Mouse (Mus musculus) neural tube, embryonic 13.5 days (tissue): ENCODE measurements around the gene Pgm2. TPM values are rescaled to one million over a fixed set of nuclear protein-coding genes. Genes with fewer than 3 reads are reported as not detected.
A peak's percentile ranks its signal among the peaks of the same experiment; 100 is the strongest.

ENCODE experiments used
- ATAC-seq: fragments of 200-750 bp; cut with Nextera tagmentation; 2 replicates; pipeline ENCODE4 v1.8.0; 2017; ENCODE audit warnings: low read depth, mild to moderate bottlenecking, moderate TSS enrichment, moderate library complexity
- H3K27ac ChIP-seq: fragments of 300-500 bp; sonication (generic); replicated peaks from 2 replicates; pipeline ENCODE4 v1.5.1; 2015; ENCODE audit warnings: moderate library complexity, mild to moderate bottlenecking, inconsistent platforms
- H3K27me3 ChIP-seq: fragments of 300-500 bp; sonication (generic); 2 replicates; pipeline ENCODE4 v1.6.1; 2015; ENCODE audit warnings: mild to moderate bottlenecking, inconsistent platforms
- H3K36me3 ChIP-seq: fragments of 300-500 bp; sonication (generic); 2 replicates; pipeline ENCODE4 v1.6.1; 2015; ENCODE audit warnings: mild to moderate bottlenecking, inconsistent platforms
- H3K4me1 ChIP-seq: fragments of 300-500 bp; sonication (generic); replicated peaks from 2 replicates; pipeline ENCODE4 v1.6.1; 2015; ENCODE audit warnings: inconsistent platforms
- H3K4me2 ChIP-seq: fragments of 300-500 bp; sonication (generic); 2 replicates; pipeline ENCODE4 v1.6.1; 2015; ENCODE audit warnings: inconsistent platforms, mild to moderate bottlenecking, moderate library complexity
- H3K4me3 ChIP-seq: fragments of 300-500 bp; sonication (generic); 2 replicates; pipeline ENCODE4 v1.5.1; 2015; ENCODE audit warnings: mild to moderate bottlenecking, inconsistent platforms
- H3K9ac ChIP-seq: fragments of 300-500 bp; sonication (generic); 2 replicates; pipeline ENCODE4 v1.6.1; 2015; ENCODE audit warnings: moderate library complexity, mild to moderate bottlenecking, inconsistent platforms
- H3K9me3 ChIP-seq: fragments of 300-500 bp; sonication (generic); 2 replicates; pipeline ENCODE4 v1.6.1; 2016; ENCODE audit warnings: inconsistent platforms
- WGBS: fragments of 180-500 bp; shearing (Covaris S2); methylation state at CpG from one replicate; pipeline ENCODE4 v1.1.7; 2015; 5-methylcytosine and 5-hydroxymethylcytosine counted together
- polyA plus RNA-seq: library from polyadenylated mRNA; unstranded; fragments of >200 nt; fragmentation: Nextera tagmentation; extraction: Ambion mirVana; gene quantifications from 2 replicates; pipeline ENCODE4 v1.2.1, GENCODE M21; 2015

Pgm2 gene
- polyA plus RNA-seq, 1 experiment from 2014 or later = 25.6 TPM

DNA sequence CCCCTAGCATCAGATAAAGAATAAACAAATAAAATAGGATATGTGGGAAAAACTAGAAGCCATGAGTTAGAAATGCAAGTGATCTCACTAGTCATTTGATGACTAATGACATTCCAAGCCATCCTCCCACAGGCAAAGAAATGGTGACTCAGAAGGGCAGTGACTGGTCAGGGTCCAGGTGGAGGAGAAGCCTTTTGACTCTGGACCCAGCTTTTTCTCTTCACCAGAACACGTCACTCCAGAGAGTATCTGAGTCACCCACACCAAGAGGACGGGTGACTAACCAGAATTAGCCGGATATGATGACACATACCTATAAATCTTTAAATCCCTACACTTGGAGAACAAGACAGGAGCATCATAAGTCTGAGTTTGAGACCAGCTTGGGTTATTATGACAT, 19.6 kb downstream of the Pgm2 start:
- 87% methylated on average over 3 of the region's 3 CpGs for WGBS
- peaks cover 93% of the 10 kb centered on the region for H3K36me3 ChIP-seq
- H3K27ac ChIP-seq = no peak overlapping the region
- H3K4me1 ChIP-seq = no peaks in the 10 kb centered on the region
- no peak for ATAC-seq
- H3K27me3 ChIP-seq = no peaks in the 10 kb centered on the region
- peaks cover 16% of the 10 kb centered on the region; the same call in 1 of the 2 replicates for H3K9me3 ChIP-seq
- H3K4me2 ChIP-seq = no peak overlapping the region
- no peak overlapping the region for H3K4me3 ChIP-seq
- no peak overlapping the region for H3K9ac ChIP-seq

DNA sequence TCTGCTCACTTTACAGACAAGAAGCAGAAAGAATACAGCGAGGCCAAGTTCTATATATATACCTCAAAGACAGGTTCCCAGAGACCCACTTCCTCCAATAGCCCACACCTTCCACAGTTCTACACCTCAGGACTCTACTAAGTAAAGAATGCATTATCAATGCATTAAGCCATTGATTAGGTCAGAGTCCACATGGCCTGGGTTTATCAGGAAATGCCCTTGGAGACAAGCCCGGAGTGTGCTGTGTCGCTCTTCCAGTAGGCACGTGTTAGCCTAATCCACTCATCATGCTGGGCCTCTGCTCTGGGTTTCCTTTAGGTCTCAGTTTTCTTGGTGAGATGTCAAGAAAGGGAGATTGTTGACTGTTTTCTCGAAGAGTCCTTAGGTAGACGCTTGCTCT, 21.5 kb downstream of the Pgm2 start:
- 96% methylated on average over 6 of the region's 6 CpGs for WGBS
- H3K27ac ChIP-seq = no peak overlapping the region
- H3K4me3 ChIP-seq = no peak overlapping the region
- H3K9ac ChIP-seq = no peak overlapping the region
- H3K9me3 ChIP-seq = peaks cover 16% of the 10 kb centered on the region; the same call in 1 of the 2 replicates
- H3K36me3 ChIP-seq = peaks cover 79% of the 10 kb centered on the region
- H3K4me1 ChIP-seq = no peaks in the 10 kb centered on the region
- no peak overlapping the region for H3K4me2 ChIP-seq
- H3K27me3 ChIP-seq = no peaks in the 10 kb centered on the region
- no peak for ATAC-seq

GRCm38 (mm10) chr5:64117191-64117590, 24.4 kb downstream of the Pgm2 start:
- no peaks in the 10 kb centered on the region for H3K27me3 ChIP-seq
- no peak overlapping the region for H3K9ac ChIP-seq
- peaks cover 16% of the 10 kb centered on the region; the same call in 1 of the 2 replicates for H3K9me3 ChIP-seq
- no peaks in the 10 kb centered on the region for H3K4me1 ChIP-seq
- H3K27ac ChIP-seq = no peak overlapping the region
- H3K36me3 ChIP-seq = peaks cover 52% of the 10 kb centered on the region
- no peak for ATAC-seq
- no peak overlapping the region for H3K4me3 ChIP-seq
- 48% methylated on average over 1 of the region's 1 CpGs for WGBS
- H3K4me2 ChIP-seq = no peak overlapping the region

DNA sequence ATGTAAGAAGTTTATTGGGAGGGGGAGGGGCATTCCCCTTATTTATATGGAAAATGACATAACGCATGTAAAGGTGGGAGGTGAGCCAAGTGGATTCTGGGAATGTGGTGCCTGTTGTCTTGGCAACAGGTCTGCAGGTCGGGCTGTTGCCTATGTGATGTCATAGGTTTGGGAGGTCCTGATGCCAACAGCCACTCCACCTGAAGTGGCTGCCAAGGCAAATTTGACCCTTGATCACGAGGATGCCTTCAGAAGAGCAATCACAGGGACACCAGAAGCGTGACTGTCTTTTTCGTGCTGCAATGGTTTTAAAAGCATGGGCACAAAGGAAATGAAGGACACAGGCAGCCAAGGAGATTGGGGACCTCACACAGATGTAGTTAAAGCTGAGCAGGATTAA, 33.0 kb downstream of the Pgm2 start:
- H3K9me3 ChIP-seq = no peaks in the 10 kb centered on the region
- H3K4me2 ChIP-seq = no peak overlapping the region
- WGBS = 71% methylated on average over 5 of the region's 5 CpGs
- no peak overlapping the region for H3K4me3 ChIP-seq
- no peaks in the 10 kb centered on the region for H3K27me3 ChIP-seq
- ATAC-seq = no peak
- peaks cover 22% of the 10 kb centered on the region for H3K36me3 ChIP-seq
- H3K4me1 ChIP-seq = no peaks in the 10 kb centered on the region
- H3K27ac ChIP-seq = no peak overlapping the region
- H3K9ac ChIP-seq = no peak overlapping the region

- no peaks in the 10 kb centered on the region for H3K9me3 ChIP-seq
- peaks cover 9% of the 10 kb centered on the region for H3K4me1 ChIP-seq
- H3K4me3 ChIP-seq = no peak overlapping the region
- 0 out of 2 replicates have a peak overlapping the region, but pooled peaks have one; percentile 46 for H3K27ac ChIP-seq
- H3K27me3 ChIP-seq = no peaks in the 10 kb centered on the region
- WGBS = 62% methylated on average over 5 of the region's 5 CpGs
- peak; percentile 54; the same call in 1 of the 2 replicates for ATAC-seq
- peaks cover 21% of the 10 kb centered on the region for H3K36me3 ChIP-seq
- no peak overlapping the region for H3K4me2 ChIP-seq
- no peak overlapping the region for H3K9ac ChIP-seq
These were observed 38.8 kb downstream of the Pgm2 start for GRCm38 (mm10) chr5:64131550-64131949.

DNA sequence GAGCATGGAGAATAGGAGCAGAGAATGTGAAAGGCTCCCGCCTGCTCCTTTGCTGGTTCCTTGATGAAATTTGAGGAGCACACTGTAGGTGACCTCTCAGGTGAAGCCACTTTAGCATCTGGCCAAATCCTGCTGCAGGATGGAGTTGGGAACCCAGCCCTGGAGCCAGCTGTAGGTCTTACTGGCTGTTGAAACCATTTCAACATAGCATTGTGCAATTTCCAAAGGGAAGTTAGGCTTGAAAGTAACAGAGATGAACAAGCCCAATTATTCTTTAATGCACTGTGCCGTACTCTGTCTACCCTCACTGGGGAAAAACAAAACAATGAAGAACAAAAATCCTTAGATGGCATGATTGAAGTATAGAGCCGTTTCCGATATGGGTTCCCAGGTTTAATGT, 41.2 kb downstream of the Pgm2 start:
- Histone ChIP-seq H3K36me3 (peaks cover 3% of the 10 kb centered on the region; the same call in 1 of the 2 replicates), H3K4me3 (no peak overlapping the region), H3K27ac (no peak overlapping the region), H3K9me3 (no peaks in the 10 kb centered on the region), H3K4me1 (peaks cover 9% of the 10 kb centered on the region), H3K4me2 (no peak overlapping the region), H3K27me3 (no peaks in the 10 kb centered on the region), H3K9ac (no peak overlapping the region)
- WGBS = 90% methylated on average over 4 of the region's 4 CpGs
- no peak for ATAC-seq

DNA sequence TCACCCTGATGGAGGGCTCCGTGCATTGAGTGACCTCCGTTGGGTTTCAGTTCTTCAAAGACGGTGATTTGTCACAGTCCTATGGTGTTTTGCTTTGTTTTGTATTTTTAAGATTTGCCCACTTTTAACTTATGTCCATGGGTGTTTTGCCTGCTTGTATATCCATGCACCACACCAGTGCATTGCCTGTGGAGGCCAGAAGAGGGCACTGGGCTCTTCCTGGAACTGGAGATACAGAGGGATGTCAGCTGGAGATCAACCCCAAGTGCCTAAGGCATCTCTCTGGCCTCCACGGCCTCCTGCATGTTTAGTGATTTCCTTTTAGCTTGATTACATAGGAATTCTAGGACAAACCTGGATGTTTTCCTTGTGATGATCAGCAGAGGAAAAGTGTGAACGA, 43.6 kb downstream of the Pgm2 start:
- Histone ChIP-seq H3K9me3 (no peaks in the 10 kb centered on the region), H3K9ac (no peak overlapping the region), H3K27me3 (no peaks in the 10 kb centered on the region), H3K4me3 (no peak overlapping the region), H3K4me2 (no peak overlapping the region), H3K4me1 (peaks cover 9% of the 10 kb centered on the region), H3K36me3 (no peaks in the 10 kb centered on the region), H3K27ac (no peak overlapping the region)
- 77% methylated on average over 5 of the region's 5 CpGs for whole genome bisulfite sequencing
- ATAC-seq = no peak

DNA sequence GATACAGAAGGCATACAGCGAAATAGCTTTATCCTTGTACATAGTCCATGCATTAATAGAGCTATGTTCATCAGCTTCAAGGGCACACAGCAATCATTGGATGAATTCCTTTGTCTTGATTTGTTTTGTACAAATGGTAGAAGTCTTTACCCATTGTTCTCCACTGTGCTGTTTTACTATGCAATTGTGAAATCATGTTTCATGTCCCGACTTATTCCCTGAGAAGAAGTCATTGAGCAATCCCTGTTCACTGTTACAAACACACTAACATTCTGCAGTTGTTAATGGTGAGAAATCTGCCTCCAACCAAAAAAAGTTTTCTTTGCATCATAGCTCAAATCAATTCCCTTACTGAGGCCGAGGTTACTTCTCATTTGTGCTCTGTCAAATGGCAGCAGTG, 47.5 kb downstream of the Pgm2 start:
- H3K9me3 ChIP-seq = no peaks in the 10 kb centered on the region
- no peaks in the 10 kb centered on the region for H3K27me3 ChIP-seq
- H3K27ac ChIP-seq = no peak overlapping the region
- no peak overlapping the region for H3K9ac ChIP-seq
- H3K36me3 ChIP-seq = no peaks in the 10 kb centered on the region
- no peaks in the 10 kb centered on the region for H3K4me1 ChIP-seq
- no peak for ATAC-seq
- no peak overlapping the region for H3K4me3 ChIP-seq
- no peak overlapping the region for H3K4me2 ChIP-seq
- WGBS = 82% methylated on average over 3 of the region's 3 CpGs

GRCm38 (mm10) chr5:64144315-64144714, 51.6 kb downstream of the Pgm2 start:
- WGBS = 82% methylated on average over 5 of the region's 5 CpGs

DNA sequence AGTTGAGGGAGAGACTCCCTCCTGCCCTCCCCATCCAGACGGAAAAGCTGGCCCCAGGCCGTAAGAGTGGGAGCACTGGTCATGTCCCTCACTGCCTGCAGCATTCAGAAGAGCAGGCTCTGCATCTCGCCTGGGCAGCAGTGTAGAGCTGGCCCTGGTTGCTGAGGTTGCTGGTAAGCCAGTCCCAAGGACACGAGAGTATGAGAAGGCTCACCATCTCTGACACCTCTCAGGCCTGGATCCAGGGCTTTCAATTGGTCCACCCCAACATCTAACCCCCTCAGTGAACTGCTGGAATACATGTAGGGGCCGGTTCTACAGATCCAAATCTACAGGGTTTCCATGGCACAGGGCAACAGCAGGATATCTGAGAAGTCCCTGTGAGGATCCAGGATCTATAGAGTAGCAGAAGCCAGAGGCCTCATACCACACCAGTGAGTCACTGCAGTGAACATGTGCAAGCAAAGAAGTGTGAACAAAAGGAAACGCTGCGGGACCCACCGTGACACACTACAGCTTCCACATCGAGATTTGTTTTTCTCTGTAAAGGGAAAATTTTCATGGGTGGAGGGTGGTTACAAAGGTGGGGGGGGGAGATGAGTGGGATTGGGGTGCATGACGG, 53.7 kb downstream of the Pgm2 start:
- ATAC-seq = no peak
- Histone ChIP-seq H3K9me3 (no peaks in the 10 kb centered on the region), H3K27ac (no peak overlapping the region), H3K4me3 (no peak overlapping the region), H3K9ac (no peak overlapping the region), H3K36me3 (no peaks in the 10 kb centered on the region), H3K27me3 (peaks cover 4% of the 10 kb centered on the region; the same call in 1 of the 2 replicates), H3K4me2 (no peak overlapping the region), H3K4me1 (no peaks in the 10 kb centered on the region)
- WGBS = 81% methylated on average over 10 of the region's 10 CpGs

More at GRCm38 (mm10) chr5:64144315-64144714, 51.6 kb downstream of the Pgm2 start:
- no peak overlapping the region for H3K4me3 ChIP-seq
- H3K9me3 ChIP-seq = no peaks in the 10 kb centered on the region
- no peak overlapping the region for H3K4me2 ChIP-seq
- no peak overlapping the region for H3K9ac ChIP-seq
- H3K27me3 ChIP-seq = no peaks in the 10 kb centered on the region
- H3K36me3 ChIP-seq = no peaks in the 10 kb centered on the region
- no peak overlapping the region for H3K27ac ChIP-seq
- no peaks in the 10 kb centered on the region for H3K4me1 ChIP-seq
- no peak for ATAC-seq

GRCm38 (mm10) chr5:64149184-64150127, 56.7 kb downstream of the Pgm2 start:
- ATAC-seq = no peak
- peak overlapping the region; percentile 10; the same call in 1 of the 2 replicates for H3K4me2 ChIP-seq
- H3K27me3 ChIP-seq = peaks cover 4% of the 10 kb centered on the region; the same call in 1 of the 2 replicates
- H3K36me3 ChIP-seq = no peaks in the 10 kb centered on the region
- no peak overlapping the region for H3K27ac ChIP-seq
- H3K9me3 ChIP-seq = no peaks in the 10 kb centered on the region
- H3K9ac ChIP-seq = no peak overlapping the region
- no peak overlapping the region for H3K4me3 ChIP-seq
- WGBS = 44% methylated on average over 17 of the region's 17 CpGs
- no peaks in the 10 kb centered on the region for H3K4me1 ChIP-seq

DNA sequence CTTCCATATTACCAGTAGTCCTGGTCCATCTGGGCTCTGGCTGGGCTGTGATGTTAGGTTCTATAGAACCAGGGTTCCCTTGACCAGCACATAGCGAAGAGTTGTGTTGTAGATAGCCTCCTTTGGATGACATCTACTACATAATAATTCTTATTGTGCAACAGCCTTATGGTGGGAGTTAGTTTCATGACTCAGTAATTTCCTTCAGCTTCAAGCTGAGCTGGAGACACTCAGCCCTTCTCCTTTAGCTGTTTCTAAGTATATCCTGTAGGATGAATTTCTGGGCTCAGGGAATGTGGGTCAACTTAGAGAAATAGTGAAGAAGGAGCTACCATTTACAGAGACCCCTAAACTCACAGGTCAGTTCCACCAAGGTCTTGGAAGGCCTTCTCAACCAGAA, 60.6 kb downstream of the Pgm2 start:
- Histone ChIP-seq H3K27ac (no peak overlapping the region), H3K4me2 (no peak overlapping the region), H3K4me1 (0 out of 2 replicates have a peak, but pooled peaks cover under 1% of the 10 kb centered on the region), H3K4me3 (no peak overlapping the region), H3K9ac (no peak overlapping the region), H3K36me3 (no peaks in the 10 kb centered on the region), H3K9me3 (no peaks in the 10 kb centered on the region), H3K27me3 (peaks cover 20% of the 10 kb centered on the region)
- ATAC-seq = no peak
- 89% methylated on average over 1 of the region's 1 CpGs for WGBS
